Mouse (Mus musculus) myocyte (in vitro differentiated cells): ENCODE results near the gene Fam49a.

Experiments used
- CEBPB ChIP-seq: IDR thresholded peaks from 2 replicates; pipeline ENCODE4 v1.6.1; 2011; ENCODE audit warnings: mild to moderate bottlenecking, moderate library complexity; ENCODE audit not compliant: poor library complexity, insufficient read depth, severe bottlenecking
- E2F4 ChIP-seq: IDR thresholded peaks from one replicate; pipeline ENCODE4 v1.6.1; 2011; ENCODE audit warnings: mild to moderate bottlenecking, control low read depth, moderate library complexity; ENCODE audit not compliant: insufficient read depth
- MAX ChIP-seq: IDR thresholded peaks from one replicate; pipeline ENCODE4 v1.6.1; 2011; ENCODE audit warnings: low read depth, mild to moderate bottlenecking, control low read depth
- MYOD1 ChIP-seq, 3 experiments: IDR thresholded peaks; one replicate each; pipeline ENCODE4 v1.6.1; 2011; ENCODE audit warnings: control low read depth in 2 of 3, low read depth in 2 of 3, mild to moderate bottlenecking in 2 of 3, moderate library complexity in 1 of 3; ENCODE audit not compliant: insufficient read length in 2 of 3, control insufficient read depth in 1 of 3
- POLR2A ChIP-seq: IDR thresholded peaks from one replicate; pipeline ENCODE4 v1.6.1; 2011; ENCODE audit warnings: low read depth, mild to moderate bottlenecking, control low read depth, moderate library complexity; ENCODE audit not compliant: insufficient read length
- POLR2AphosphoS2 ChIP-seq: IDR thresholded peaks from one replicate; pipeline ENCODE4 v1.6.1; 2011; ENCODE audit warnings: low read depth, control low read depth; ENCODE audit not compliant: insufficient read length
- REST ChIP-seq: IDR thresholded peaks from one replicate; pipeline ENCODE4 v1.6.1; 2011; ENCODE audit warnings: mild to moderate bottlenecking, control low read depth, moderate library complexity; ENCODE audit not compliant: insufficient read depth, insufficient read length
- USF1 ChIP-seq: IDR thresholded peaks from one replicate; pipeline ENCODE4 v1.6.1; 2011; ENCODE audit warnings: low read depth, mild to moderate bottlenecking, control low read depth, moderate library complexity

- no peak for TF ChIP-seq MAX
- TF ChIP-seq POLR2A = no peak
- no peak for TF ChIP-seq E2F4
- no peak for TF ChIP-seq POLR2AphosphoS2
- no peak for TF ChIP-seq MYOD1 (IDR thresholded peaks at IDR 0.05; ENCODE audit: control insufficient read depth in 1 of 3, insufficient read length in 2 of 3, low read depth in 2 of 3)
- no peak for TF ChIP-seq CEBPB
- TF ChIP-seq USF1 = no peak
- no peak for TF ChIP-seq REST
Observed at GRCm38 (mm10) chr12:12401051-12401465, 139.1 kb downstream of the Fam49a start.
